Mouse (Mus musculus) bone marrow, adult 2 months (tissue): ENCODE measurements at regions not wholly inside any gene's neighbourhood (a gene's known extent, or its start where the extent isn't known, plus 50 kb on each side); places are given as distances from the start of the nearest gene placed in this dataset.

Experiments used
- CTCF ChIP-seq: fragments of 200-500 bp; IDR thresholded peaks from 2 replicates; pipeline ENCODE4 v1.5.1; 2011; ENCODE audit warnings: low read length, control low read depth; ENCODE audit not compliant: control insufficient read depth, insufficient read depth
- POLR2A ChIP-seq: fragments of 200-500 bp; IDR thresholded peaks from 2 replicates; pipeline ENCODE4 v1.6.1; 2011; ENCODE audit warnings: low read depth, mild to moderate bottlenecking, control low read depth, low read length, borderline replicate concordance; ENCODE audit not compliant: control insufficient read depth

DNA sequence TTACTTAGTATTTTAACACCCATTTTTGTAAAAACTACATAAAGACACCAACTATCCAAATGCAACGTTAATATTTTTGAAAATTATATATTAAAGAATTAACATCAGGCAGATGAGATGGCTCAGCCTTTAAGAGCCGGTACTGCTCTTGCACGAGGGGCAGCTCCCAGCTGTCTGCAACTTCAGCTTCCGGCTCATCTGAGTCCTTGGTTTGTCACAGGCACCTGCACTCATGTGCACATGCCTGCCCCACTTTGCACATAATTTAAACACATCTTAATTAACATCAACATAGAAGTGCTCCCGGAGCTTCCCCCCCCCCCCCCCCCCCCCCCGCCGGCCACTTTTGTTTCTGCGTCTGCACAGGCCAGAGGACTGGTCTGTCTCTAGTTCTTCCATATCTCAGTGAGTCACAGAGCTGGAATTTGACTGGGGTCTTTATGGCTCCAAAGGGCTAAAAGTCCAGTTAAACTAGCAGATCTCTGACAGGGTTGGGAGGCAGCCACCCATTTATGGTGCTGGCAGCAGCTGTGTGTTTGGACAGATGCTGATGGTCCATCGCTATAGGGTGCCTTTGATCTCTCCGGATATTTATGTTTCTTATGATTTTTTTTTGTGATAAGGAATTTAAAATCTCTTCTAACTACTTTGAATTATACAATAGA is 61.9 kb upstream of the Wdr26 start:
- no peak for TF ChIP-seq CTCF
- no peak for TF ChIP-seq POLR2A
